Mouse (Mus musculus) kidney, embryonic 16.5 days (tissue): ENCODE measurements around the gene Exoc4. TPM values are rescaled to one million over a fixed set of nuclear protein-coding genes. Genes with fewer than 3 reads are reported as not detected.

Experiments used
- ATAC-seq: fragments of 200-750 bp; cut with Nextera tagmentation; 2 replicates; pipeline ENCODE4 v1.8.0; 2017; ENCODE audit warnings: moderate TSS enrichment; ENCODE audit not compliant: low FRiP score, low TSS enrichment
- H3K27ac ChIP-seq: fragments of 300-500 bp; sonication (generic); 2 replicates; pipeline ENCODE4 v1.5.1; 2014; ENCODE audit warnings: low read length
- H3K27me3 ChIP-seq: fragments of 300-500 bp; sonication (generic); 2 replicates; pipeline ENCODE4 v1.6.1; 2014; ENCODE audit warnings: low read length, control low read depth, mixed read lengths; ENCODE audit not compliant: insufficient read depth
- H3K36me3 ChIP-seq: fragments of 300-500 bp; sonication (generic); 2 replicates; pipeline ENCODE4 v1.6.1; 2014; ENCODE audit warnings: low read length, control low read depth, mixed read lengths; ENCODE audit not compliant: insufficient read depth
- H3K4me1 ChIP-seq: fragments of 300-500 bp; sonication (generic); 2 replicates; pipeline ENCODE4 v1.6.1; 2014; ENCODE audit warnings: low read length, control low read depth, mixed read lengths; ENCODE audit not compliant: insufficient read depth
- H3K4me2 ChIP-seq: fragments of 300-500 bp; sonication (generic); replicated peaks from 2 replicates; pipeline ENCODE4 v1.6.1; 2014; ENCODE audit warnings: low read depth, low read length
- H3K4me3 ChIP-seq: fragments of 300-500 bp; sonication (generic); 2 replicates; pipeline ENCODE4 v1.5.1; 2014; ENCODE audit warnings: mild to moderate bottlenecking, low read length
- H3K9ac ChIP-seq: fragments of 300-500 bp; sonication (generic); replicated peaks from 2 replicates; pipeline ENCODE4 v1.6.1; 2014; ENCODE audit warnings: low read length
- H3K9me3 ChIP-seq: fragments of 300-500 bp; sonication (generic); 2 replicates; pipeline ENCODE4 v1.6.1; 2016; ENCODE audit warnings: low read length, control low read depth
- WGBS: fragments of 180-500 bp; shearing (Covaris S2); extraction: QIAGEN DNeasy Blood & Tissue Kit; methylation state at CpG from one replicate; pipeline ENCODE4 v1.1.7; 2014; 5-methylcytosine and 5-hydroxymethylcytosine counted together
- polyA plus RNA-seq: library from polyadenylated mRNA; unstranded; fragments of >200 nt; fragmentation: Nextera tagmentation; extraction: Ambion mirVana; gene quantifications from 2 replicates; pipeline ENCODE4 v1.2.1, GENCODE M21; 2015

Gene Exoc4
- polyA plus RNA-seq, 1 experiment from 2014 or later: 39.4 TPM

- Histone ChIP-seq H3K27ac (no peak overlapping the region), H3K27me3 (no peaks in the 10 kb centered on the region), H3K4me1 (no peaks in the 10 kb centered on the region), H3K4me3 (no peak overlapping the region), H3K36me3 (no peaks in the 10 kb centered on the region), H3K9ac (no peak overlapping the region), H3K4me2 (no peak overlapping the region), H3K9me3 (no peaks in the 10 kb centered on the region)
- no peak for ATAC-seq
- WGBS: 87% methylated on average over 5 of the region's 5 CpGs
Measured at GRCm38 (mm10) chr6:33755976-33756375, 507.1 kb downstream of the Exoc4 start.

GRCm38 (mm10) chr6:33761557-33761956 is 512.7 kb downstream of the Exoc4 start:
- no peak overlapping the region for H3K9ac ChIP-seq
- ATAC-seq: no peak
- H3K4me3 ChIP-seq: no peak overlapping the region
- H3K27me3 ChIP-seq: no peaks in the 10 kb centered on the region
- no peaks in the 10 kb centered on the region for H3K4me1 ChIP-seq
- no peak overlapping the region for H3K4me2 ChIP-seq
- H3K36me3 ChIP-seq: no peaks in the 10 kb centered on the region
- no peaks in the 10 kb centered on the region for H3K9me3 ChIP-seq
- H3K27ac ChIP-seq: no peak overlapping the region

- no peaks in the 10 kb centered on the region for H3K27me3 ChIP-seq
- no peak overlapping the region for H3K27ac ChIP-seq
- H3K4me1 ChIP-seq: no peaks in the 10 kb centered on the region
- ATAC-seq: no peak
- no peak overlapping the region for H3K9ac ChIP-seq
- H3K36me3 ChIP-seq: no peaks in the 10 kb centered on the region
- no peaks in the 10 kb centered on the region for H3K9me3 ChIP-seq
- no peak overlapping the region for H3K4me2 ChIP-seq
- no peak overlapping the region for H3K4me3 ChIP-seq
- WGBS: 72% methylated on average over 4 of the region's 4 CpGs
Measured at GRCm38 (mm10) chr6:33763245-33763644, 514.4 kb downstream of the Exoc4 start.

GRCm38 (mm10) chr6:33763970-33764369 is 515.1 kb downstream of the Exoc4 start:
- no peak overlapping the region for H3K9ac ChIP-seq
- no peaks in the 10 kb centered on the region for H3K4me1 ChIP-seq
- H3K27me3 ChIP-seq: no peaks in the 10 kb centered on the region
- WGBS: 53% methylated on average over 3 of the region's 3 CpGs
- H3K9me3 ChIP-seq: no peaks in the 10 kb centered on the region
- peak; percentile 61; the same call in 1 of the 2 replicates for ATAC-seq
- no peak overlapping the region for H3K27ac ChIP-seq
- H3K4me3 ChIP-seq: no peak overlapping the region
- no peaks in the 10 kb centered on the region for H3K36me3 ChIP-seq
- no peak overlapping the region for H3K4me2 ChIP-seq

GRCm38 (mm10) chr6:33769251-33769650 is 520.4 kb downstream of the Exoc4 start:
- Histone ChIP-seq H3K4me1 (no peaks in the 10 kb centered on the region), H3K27me3 (no peaks in the 10 kb centered on the region), H3K9ac (no peak overlapping the region), H3K4me2 (no peak overlapping the region), H3K36me3 (no peaks in the 10 kb centered on the region), H3K9me3 (no peaks in the 10 kb centered on the region), H3K27ac (no peak overlapping the region), H3K4me3 (no peak overlapping the region)
- ATAC-seq: no peak
- WGBS: 61% methylated on average over 3 of the region's 3 CpGs

GRCm38 (mm10) chr6:33770021-33770420 is 521.1 kb downstream of the Exoc4 start:
- 87% methylated on average over 2 of the region's 2 CpGs for WGBS
- Histone ChIP-seq H3K9me3 (no peaks in the 10 kb centered on the region), H3K4me1 (no peaks in the 10 kb centered on the region), H3K4me2 (no peak overlapping the region), H3K36me3 (no peaks in the 10 kb centered on the region), H3K4me3 (no peak overlapping the region), H3K27me3 (no peaks in the 10 kb centered on the region), H3K27ac (no peak overlapping the region), H3K9ac (no peak overlapping the region)
- no peak for ATAC-seq

GRCm38 (mm10) chr6:33772551-33773315 is 523.8 kb downstream of the Exoc4 start:
- Histone ChIP-seq H3K4me1 (no peaks in the 10 kb centered on the region), H3K4me3 (no peak overlapping the region), H3K27me3 (no peaks in the 10 kb centered on the region), H3K36me3 (no peaks in the 10 kb centered on the region), H3K9ac (no peak overlapping the region), H3K27ac (no peak overlapping the region), H3K4me2 (no peak overlapping the region), H3K9me3 (no peaks in the 10 kb centered on the region)
- no peak for ATAC-seq
- WGBS: 47% methylated on average over 9 of the region's 9 CpGs

GRCm38 (mm10) chr6:33792604-33793003 is 543.7 kb downstream of the Exoc4 start:
- no peak overlapping the region for H3K9ac ChIP-seq
- H3K36me3 ChIP-seq: no peaks in the 10 kb centered on the region
- no peaks in the 10 kb centered on the region for H3K27me3 ChIP-seq
- no peak overlapping the region for H3K4me2 ChIP-seq
- no peak overlapping the region for H3K4me3 ChIP-seq
- H3K4me1 ChIP-seq: peaks cover 4% of the 10 kb centered on the region; the same call in 1 of the 2 replicates
- WGBS: 64% methylated on average over 2 of the region's 2 CpGs
- no peak for ATAC-seq
- H3K27ac ChIP-seq: no peak overlapping the region
- H3K9me3 ChIP-seq: no peaks in the 10 kb centered on the region

- Histone ChIP-seq H3K27me3 (no peaks in the 10 kb centered on the region), H3K4me2 (no peak overlapping the region), H3K4me1 (no peaks in the 10 kb centered on the region), H3K36me3 (no peaks in the 10 kb centered on the region), H3K9me3 (no peaks in the 10 kb centered on the region), H3K27ac (no peak overlapping the region), H3K4me3 (no peak overlapping the region), H3K9ac (no peak overlapping the region)
- no peak for ATAC-seq
- 93% methylated on average over 3 of the region's 3 CpGs for WGBS
Measured at GRCm38 (mm10) chr6:33801254-33801653, 552.4 kb downstream of the Exoc4 start.

GRCm38 (mm10) chr6:33803481-33804098 is 554.7 kb downstream of the Exoc4 start:
- Histone ChIP-seq H3K4me3 (no peak overlapping the region), H3K27ac (no peak overlapping the region), H3K9me3 (no peaks in the 10 kb centered on the region), H3K27me3 (no peaks in the 10 kb centered on the region), H3K4me1 (no peaks in the 10 kb centered on the region), H3K4me2 (no peak overlapping the region), H3K36me3 (no peaks in the 10 kb centered on the region), H3K9ac (no peak overlapping the region)
- ATAC-seq: no peak
- WGBS: 85% methylated on average over 3 of the region's 3 CpGs
